Mouse (Mus musculus) spleen, adult 2 months (tissue): Measurements from ENCODE around the gene Afg1l. TPM values are rescaled to one million over a fixed set of nuclear protein-coding genes. Genes with fewer than 3 reads are reported as not detected.
A peak's percentile ranks its signal among the peaks of the same experiment; 100 is the strongest.

Experiments used
- DNase-seq, 2 experiments: peaks; one replicate each; pipeline versions ENCODE4 v3.0.0 to v3.0.0-alpha.2; 2012 to 2021; ENCODE audit warnings: low spot score in 2 of 2, low read depth in 1 of 2
- H3K27ac ChIP-seq: fragments of 200-500 bp; 2 replicates; pipeline ENCODE4 v1.5.1; 2012; ENCODE audit warnings: low read length, inconsistent platforms; ENCODE audit not compliant: insufficient read depth
- H3K27me3 ChIP-seq: fragments of 200-500 bp; 2 replicates; pipeline ENCODE4 v1.6.1; 2012; ENCODE audit warnings: mild to moderate bottlenecking, moderate library complexity, low read length, inconsistent platforms; ENCODE audit not compliant: control insufficient read depth, insufficient read depth
- H3K36me3 ChIP-seq: fragments of 200-500 bp; 2 replicates; pipeline ENCODE4 v1.6.1; 2012; ENCODE audit warnings: mild to moderate bottlenecking, low read length, inconsistent platforms; ENCODE audit not compliant: control insufficient read depth, insufficient read depth
- H3K4me1 ChIP-seq: fragments of 200-500 bp; 2 replicates; pipeline ENCODE4 v1.6.1; 2011; ENCODE audit warnings: inconsistent platforms; ENCODE audit not compliant: control insufficient read depth, insufficient read depth, insufficient read length
- H3K4me3 ChIP-seq: fragments of 200-500 bp; 2 replicates; pipeline ENCODE4 v1.5.1; 2011; ENCODE audit warnings: mild to moderate bottlenecking, inconsistent platforms; ENCODE audit not compliant: insufficient read depth, insufficient read length; ENCODE audit errors: extremely low read depth
- CTCF ChIP-seq: fragments of 200-500 bp; IDR thresholded peaks from 2 replicates; pipeline ENCODE4 v1.5.1; 2011; ENCODE audit warnings: mild to moderate bottlenecking, inconsistent platforms; ENCODE audit not compliant: insufficient read depth, insufficient read length, insufficient replicate concordance; ENCODE audit errors: extremely low read depth
- POLR2A ChIP-seq: fragments of 200-500 bp; IDR thresholded peaks from 2 replicates; pipeline ENCODE4 v1.6.1; 2011; ENCODE audit warnings: low read depth, low read length, inconsistent platforms
- WGBS: fragments of 180-500 bp; shearing (Covaris S2); methylation state at CpG from one replicate; pipeline ENCODE4 v1.1.7; 2018; 5-methylcytosine and 5-hydroxymethylcytosine counted together
- polyA plus RNA-seq: library from polyadenylated mRNA; depleted of rRNA; stranded (reverse); fragments of >200 nt; gene quantifications from 2 replicates; pipeline ENCODE4 v1.2.3, GENCODE M21; 2012

Gene Afg1l
- polyA plus RNA-seq, 1 experiment = 2.1 TPM

GRCm38 (mm10) chr10:42275401-42275870 is 202.9 kb downstream of the Afg1l start:
- peak in 1 of 2 experiments; percentile 50 for DNase-seq
- TF ChIP-seq POLR2A = no peak
- TF ChIP-seq CTCF = no peak
- H3K36me3 ChIP-seq = 0 out of 2 replicates have a peak, but pooled peaks cover 2% of the 10 kb centered on the region
- H3K27ac ChIP-seq = peak overlapping the region; percentile 92
- H3K27me3 ChIP-seq = no peaks in the 10 kb centered on the region
- peaks cover 33% of the 10 kb centered on the region for H3K4me1 ChIP-seq
- H3K4me3 ChIP-seq = peak overlapping the region; percentile 88
- under 1% methylated on average over 51 of the region's 54 CpGs for WGBS

DNA sequence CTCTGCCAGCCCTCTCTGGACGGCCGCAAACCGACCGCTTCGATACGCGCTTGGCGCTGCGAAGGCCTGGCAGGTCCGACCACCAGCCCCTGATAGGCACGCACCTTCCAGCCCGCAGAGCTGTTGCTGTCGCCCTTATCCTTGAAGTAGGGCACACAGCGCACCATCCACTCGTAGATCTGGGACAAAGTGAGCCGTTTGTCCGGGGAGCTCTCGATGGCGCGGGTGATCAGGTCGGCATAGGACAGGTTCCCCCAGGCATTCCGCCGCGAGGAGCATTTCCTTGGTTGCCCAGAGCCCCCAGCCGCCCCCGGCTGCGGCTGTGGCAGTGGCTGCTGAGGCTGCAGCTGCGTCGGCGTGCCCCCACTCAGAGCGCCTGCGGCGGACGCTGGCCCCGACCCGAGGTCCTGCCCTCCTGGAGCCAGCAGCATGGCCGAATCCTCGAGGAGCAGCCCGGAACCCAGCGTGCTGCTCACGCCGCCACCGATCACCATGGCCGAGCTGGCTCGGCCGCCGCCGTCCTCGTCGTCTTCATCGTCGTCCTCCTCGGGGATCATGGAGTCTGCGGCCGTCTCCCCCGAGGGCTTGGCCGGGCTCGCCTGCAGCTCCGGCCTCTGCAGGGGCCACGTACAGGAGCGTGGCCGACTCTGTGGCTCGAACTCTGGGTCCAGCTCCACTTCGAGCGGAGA is 203.5 kb downstream of the Afg1l start:
- Histone ChIP-seq H3K36me3 (0 out of 2 replicates have a peak, but pooled peaks cover 2% of the 10 kb centered on the region), H3K4me3 (peak overlapping the region; percentile 88), H3K27ac (peak overlapping the region; percentile 19), H3K4me1 (peaks cover 35% of the 10 kb centered on the region), H3K27me3 (no peaks in the 10 kb centered on the region)
- no peak for DNase-seq
- WGBS = 7% methylated on average over 63 of the region's 65 CpGs
- TF ChIP-seq CTCF (no peak), POLR2A (no peak)

- peak in 1 of 2 experiments; percentile 65 for DNase-seq
- H3K36me3 ChIP-seq = 0 out of 2 replicates have a peak, but pooled peaks cover 2% of the 10 kb centered on the region
- 11% methylated on average over 21 of the region's 21 CpGs for WGBS
- peak overlapping the region; percentile 59; the same call in 1 of the 2 replicates for H3K27ac ChIP-seq
- H3K4me1 ChIP-seq = peaks cover 40% of the 10 kb centered on the region
- peak overlapping the region; percentile 88 for H3K4me3 ChIP-seq
- no peak for TF ChIP-seq POLR2A
- TF ChIP-seq CTCF = no peak
- H3K27me3 ChIP-seq = no peaks in the 10 kb centered on the region
Measured at GRCm38 (mm10) chr10:42273760-42274691, 204.3 kb downstream of the Afg1l start.

DNA sequence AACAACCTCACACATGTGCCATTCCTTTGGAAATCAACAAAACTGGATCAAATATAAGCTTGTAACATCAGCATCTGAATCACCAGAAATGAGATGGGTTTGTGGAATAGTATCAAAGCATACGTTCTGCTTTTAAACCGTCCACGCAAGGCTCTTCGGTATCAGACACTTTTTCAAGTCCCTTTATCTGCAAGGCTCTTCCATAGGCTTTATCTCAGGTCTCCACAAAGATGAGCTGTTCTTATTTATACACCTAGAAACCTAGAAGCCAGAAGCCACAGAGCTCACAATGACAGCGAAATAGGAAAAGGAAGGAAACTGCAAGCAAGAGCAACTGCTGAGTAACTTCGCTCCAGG is 205.0 kb downstream of the Afg1l start:
- H3K4me3 ChIP-seq = peak overlapping the region; percentile 88
- no peak for DNase-seq
- H3K36me3 ChIP-seq = 0 out of 2 replicates have a peak, but pooled peaks cover 2% of the 10 kb centered on the region
- no peaks in the 10 kb centered on the region for H3K27me3 ChIP-seq
- peak overlapping the region; percentile 59; the same call in 1 of the 2 replicates for H3K27ac ChIP-seq
- peaks cover 41% of the 10 kb centered on the region for H3K4me1 ChIP-seq
- 40% methylated on average over 6 of the region's 6 CpGs for WGBS
- TF ChIP-seq CTCF = no peak
- TF ChIP-seq POLR2A = no peak

- H3K4me1 ChIP-seq = peaks cover 45% of the 10 kb centered on the region
- H3K36me3 ChIP-seq = peaks cover 2% of the 10 kb centered on the region; the same call in 1 of the 2 replicates
- DNase-seq = no peak
- no peaks in the 10 kb centered on the region for H3K27me3 ChIP-seq
- WGBS = 51% methylated on average over 11 of the region's 11 CpGs
- no peak overlapping the region for H3K4me3 ChIP-seq
- TF ChIP-seq CTCF (no peak), POLR2A (no peak)
- peak overlapping the region; percentile 58 for H3K27ac ChIP-seq
Measured at GRCm38 (mm10) chr10:42271454-42272230, 206.7 kb downstream of the Afg1l start.
